Mouse (Mus musculus): ENCODE measurements around the gene Txnrd1.

Gene Txnrd1

GRCm38 (mm10) chr10:82833926-82834325 is at the start of gene Txnrd1:
Gene Txnrd1, plus strand, starts transcription at chr10:82833951.
- DNase-seq (ENCODE audit: low read depth, low spot score), result no peak

- DNase-seq (ENCODE audit: low read depth, low spot score), result no peak
Measured at GRCm38 (mm10) chr10:82789181-82789580, 44.6 kb upstream of the Txnrd1 start.

DNA sequence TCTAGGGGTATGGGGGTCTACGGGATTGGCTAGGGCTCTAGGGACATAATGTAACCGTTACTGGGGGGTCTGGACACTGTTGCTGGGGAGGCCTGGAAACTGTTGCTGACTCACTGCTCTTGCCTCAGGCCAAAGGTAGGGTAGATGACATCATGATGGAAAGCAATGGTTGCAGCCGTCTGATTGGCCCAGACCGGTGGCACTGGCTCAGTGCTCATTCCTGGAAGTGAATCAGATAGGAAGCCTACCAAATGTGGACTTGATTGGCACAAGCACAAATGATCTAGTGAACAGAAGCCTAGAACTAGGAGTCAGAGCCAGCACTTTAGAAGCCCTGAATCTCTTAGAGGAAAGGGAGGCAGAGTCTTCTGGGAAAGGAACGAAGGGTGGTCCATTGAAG is 43.2 kb upstream of the Txnrd1 start:
- no peak for DNase-seq (ENCODE audit: low read depth, low spot score)

- no peak for DNase-seq (ENCODE audit: low read depth, low spot score)
Measured at GRCm38 (mm10) chr10:82791713-82792112, 42.0 kb upstream of the Txnrd1 start.

DNA sequence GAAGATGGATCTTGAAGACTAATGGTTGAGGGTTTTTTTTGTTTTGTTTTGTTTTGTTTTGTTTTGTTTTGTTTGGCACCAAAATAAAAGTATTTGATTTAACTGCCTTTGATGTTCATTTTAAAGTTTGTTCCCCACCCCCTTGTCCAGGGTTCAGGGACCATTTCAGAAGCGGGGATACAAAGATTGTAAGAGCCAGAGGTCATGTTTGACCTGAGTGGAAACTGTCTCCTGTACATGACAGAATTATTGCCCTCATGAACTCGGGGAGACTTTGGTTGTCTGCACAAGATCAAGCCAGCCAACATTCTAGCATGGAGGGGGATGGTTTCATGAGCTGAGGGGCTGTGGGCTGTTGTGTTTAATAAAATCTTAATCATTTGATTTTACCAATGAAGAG is 41.4 kb upstream of the Txnrd1 start:
- no peak for DNase-seq (ENCODE audit: low read depth, low spot score)

DNA sequence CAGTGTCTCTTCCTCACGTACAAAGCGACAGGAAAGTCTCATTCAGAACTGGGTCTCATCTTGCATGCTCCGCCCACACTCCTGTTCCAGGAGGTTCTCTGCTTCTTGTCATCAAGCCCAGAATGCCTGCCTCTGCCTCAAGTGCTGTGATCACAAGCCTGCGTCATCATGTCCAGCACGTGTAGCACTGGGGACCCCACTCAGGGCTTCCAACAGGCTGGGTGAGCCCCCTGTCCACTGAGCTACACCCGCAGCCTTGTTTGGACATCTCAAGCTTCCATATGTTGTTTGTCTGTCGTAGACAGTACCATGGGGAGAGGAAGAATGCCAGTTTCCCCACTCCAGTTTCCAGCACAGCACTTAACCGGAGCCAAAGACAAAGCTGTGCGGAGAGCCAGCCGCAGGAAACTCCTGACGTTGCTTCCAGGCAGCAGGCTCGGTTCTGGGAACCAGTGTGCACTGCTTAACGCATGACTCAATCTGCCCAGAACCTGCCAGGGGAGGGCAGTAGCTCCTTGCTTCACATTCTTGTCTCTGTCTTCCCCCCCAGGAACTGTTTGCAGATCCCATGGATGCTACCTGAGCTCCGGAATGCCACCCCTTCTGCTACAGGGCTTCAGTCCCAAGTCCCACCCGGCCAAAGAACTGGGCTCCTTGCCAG is 38.5 kb upstream of the Txnrd1 start:
- DNase-seq (ENCODE audit: low read depth, low spot score), result peak; percentile 64

DNA sequence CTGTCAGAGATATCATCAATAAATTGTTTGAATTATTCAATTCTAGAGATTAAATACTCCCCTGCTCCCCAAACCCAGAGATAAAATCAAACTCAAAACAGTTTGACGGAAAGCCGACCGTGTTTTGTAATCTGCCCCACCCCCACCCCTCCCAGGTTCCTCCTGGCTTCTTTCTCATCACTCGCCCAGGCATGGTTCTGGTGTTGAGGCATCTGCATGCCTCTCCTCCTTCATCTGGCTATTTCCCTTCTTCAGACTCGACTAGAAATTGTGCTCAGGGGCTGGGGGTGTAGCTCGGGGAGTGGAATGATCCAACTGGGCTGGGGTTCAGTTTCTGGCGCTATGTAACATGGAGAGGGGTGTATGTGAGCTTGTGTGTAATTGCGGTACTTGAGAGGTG is 38.0 kb upstream of the Txnrd1 start:
- DNase-seq (ENCODE audit: low read depth, low spot score), result peak; percentile 16

- DNase-seq (ENCODE audit: low read depth, low spot score), result peak; percentile 33
Measured at GRCm38 (mm10) chr10:82796471-82797118, 37.2 kb upstream of the Txnrd1 start.

- peak; percentile 41 for DNase-seq (ENCODE audit: low read depth, low spot score)
Measured at GRCm38 (mm10) chr10:82797119-82797491, 36.6 kb upstream of the Txnrd1 start.

DNA sequence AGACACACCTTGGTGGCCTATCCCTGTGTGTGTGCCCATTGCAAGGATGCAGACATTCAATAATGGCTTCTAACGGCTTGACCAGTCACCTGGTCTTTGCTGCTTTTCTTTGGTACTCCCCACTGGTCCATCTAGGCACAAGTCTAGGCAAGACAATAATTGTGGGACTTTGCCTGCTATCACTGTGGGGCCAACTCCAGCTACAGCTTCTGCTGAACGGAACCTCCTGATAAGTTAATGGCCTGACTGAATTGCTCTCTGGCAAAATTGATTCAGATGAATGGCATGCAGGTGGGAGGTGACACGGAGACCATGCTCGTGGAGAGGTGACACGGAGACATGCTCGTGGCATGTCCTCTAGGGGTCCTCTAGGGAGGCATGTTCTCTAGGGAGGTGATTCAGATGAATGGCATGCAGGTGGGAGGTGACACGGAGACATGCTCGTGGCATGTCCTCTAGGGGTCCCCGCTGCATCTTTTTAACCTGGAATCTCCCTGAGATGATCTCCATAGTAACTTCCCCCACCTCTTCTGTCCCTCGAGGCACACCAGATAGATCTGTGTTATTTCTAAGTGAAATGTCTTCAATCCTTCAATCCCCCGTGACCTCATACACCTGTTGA is 35.3 kb upstream of the Txnrd1 start:
- DNase-seq (ENCODE audit: low read depth, low spot score), result peak; percentile 20

GRCm38 (mm10) chr10:82800094-82800493 is 33.7 kb upstream of the Txnrd1 start:
- no peak for DNase-seq (ENCODE audit: low read depth, low spot score)

- no peak for DNase-seq (ENCODE audit: low read depth, low spot score)
Measured at GRCm38 (mm10) chr10:82804396-82804795, 29.4 kb upstream of the Txnrd1 start.

GRCm38 (mm10) chr10:82805111-82805510 is 28.6 kb upstream of the Txnrd1 start:
- no peak for DNase-seq (ENCODE audit: low read depth, low spot score)

DNA sequence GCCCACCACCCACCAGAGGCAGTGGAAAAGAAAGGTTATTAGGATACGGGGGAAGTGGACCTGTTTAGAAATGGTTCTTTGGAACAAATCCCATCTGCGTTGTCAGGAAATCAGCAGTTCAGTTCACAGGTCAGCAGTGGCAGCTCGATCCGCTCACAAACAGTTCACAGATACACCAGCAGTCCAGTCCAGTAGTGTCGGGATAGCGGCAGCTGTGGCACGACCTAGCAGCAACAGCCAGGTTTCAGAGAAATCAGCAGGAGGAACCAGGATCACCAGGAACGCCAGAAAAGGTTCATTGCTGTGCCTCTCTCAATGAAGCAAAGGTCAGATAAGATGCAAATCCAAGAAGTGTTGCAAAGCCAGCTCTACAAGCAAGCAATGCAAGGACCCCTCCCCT is 27.3 kb upstream of the Txnrd1 start:
- DNase-seq (ENCODE audit: low read depth, low spot score), result no peak

DNA sequence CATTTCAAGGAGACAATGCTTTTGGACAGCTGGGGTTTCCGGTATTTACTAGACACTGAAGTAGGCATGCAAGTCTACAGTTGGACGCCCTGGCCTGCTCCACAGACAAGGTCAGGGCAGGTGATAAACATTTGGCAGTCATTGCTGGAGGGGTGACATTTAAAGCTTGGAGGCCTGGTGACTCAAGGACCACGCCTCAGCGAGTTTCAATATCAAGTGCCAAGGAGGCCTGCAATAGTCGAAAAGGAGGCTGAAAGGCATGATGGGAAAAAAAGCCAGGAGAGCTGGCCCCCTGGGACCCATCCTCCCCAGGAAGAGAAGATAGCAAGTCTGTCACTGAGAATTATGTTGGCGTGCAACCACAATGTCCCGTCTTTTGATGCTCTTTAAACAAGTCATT is 26.5 kb upstream of the Txnrd1 start:
- no peak for DNase-seq (ENCODE audit: low read depth, low spot score)

- DNase-seq (ENCODE audit: low read depth, low spot score), result no peak
Measured at GRCm38 (mm10) chr10:82808155-82808554, 25.6 kb upstream of the Txnrd1 start.

GRCm38 (mm10) chr10:82808891-82809290 is 24.9 kb upstream of the Txnrd1 start:
- DNase-seq (ENCODE audit: low read depth, low spot score), result no peak

GRCm38 (mm10) chr10:82809352-82809751 is 24.4 kb upstream of the Txnrd1 start:
- DNase-seq (ENCODE audit: low read depth, low spot score), result no peak

DNA sequence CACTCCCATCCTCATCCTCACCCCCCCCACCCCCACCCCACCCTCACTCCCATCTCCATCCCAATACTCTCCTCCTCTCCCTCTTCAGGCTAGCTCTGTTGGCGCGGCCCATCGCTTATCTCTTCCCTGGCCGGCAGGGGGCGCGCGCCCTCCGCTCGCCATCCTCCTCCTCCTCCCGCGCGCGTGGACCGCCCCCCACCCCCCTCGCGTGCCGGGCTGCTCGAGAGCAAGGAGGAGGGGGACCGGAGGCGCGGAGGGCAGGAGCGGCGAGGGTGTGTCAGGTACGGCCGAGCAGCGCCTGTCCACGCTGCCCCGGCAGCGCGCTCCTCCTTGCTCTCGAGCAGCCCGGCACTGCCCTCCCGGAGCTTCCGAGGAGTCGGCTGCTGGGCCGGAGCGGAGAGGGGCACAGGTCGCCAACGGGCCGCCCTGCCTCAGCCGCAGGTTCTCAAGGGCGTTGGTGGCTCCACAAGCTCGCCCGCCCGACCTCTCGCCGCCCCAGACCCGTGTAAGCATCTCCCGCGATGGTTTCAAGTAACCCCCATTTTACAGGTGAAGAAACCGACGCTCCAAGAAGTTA is 21.8 kb upstream of the Txnrd1 start:
- peak; percentile 91 for DNase-seq (ENCODE audit: low read depth, low spot score)

DNA sequence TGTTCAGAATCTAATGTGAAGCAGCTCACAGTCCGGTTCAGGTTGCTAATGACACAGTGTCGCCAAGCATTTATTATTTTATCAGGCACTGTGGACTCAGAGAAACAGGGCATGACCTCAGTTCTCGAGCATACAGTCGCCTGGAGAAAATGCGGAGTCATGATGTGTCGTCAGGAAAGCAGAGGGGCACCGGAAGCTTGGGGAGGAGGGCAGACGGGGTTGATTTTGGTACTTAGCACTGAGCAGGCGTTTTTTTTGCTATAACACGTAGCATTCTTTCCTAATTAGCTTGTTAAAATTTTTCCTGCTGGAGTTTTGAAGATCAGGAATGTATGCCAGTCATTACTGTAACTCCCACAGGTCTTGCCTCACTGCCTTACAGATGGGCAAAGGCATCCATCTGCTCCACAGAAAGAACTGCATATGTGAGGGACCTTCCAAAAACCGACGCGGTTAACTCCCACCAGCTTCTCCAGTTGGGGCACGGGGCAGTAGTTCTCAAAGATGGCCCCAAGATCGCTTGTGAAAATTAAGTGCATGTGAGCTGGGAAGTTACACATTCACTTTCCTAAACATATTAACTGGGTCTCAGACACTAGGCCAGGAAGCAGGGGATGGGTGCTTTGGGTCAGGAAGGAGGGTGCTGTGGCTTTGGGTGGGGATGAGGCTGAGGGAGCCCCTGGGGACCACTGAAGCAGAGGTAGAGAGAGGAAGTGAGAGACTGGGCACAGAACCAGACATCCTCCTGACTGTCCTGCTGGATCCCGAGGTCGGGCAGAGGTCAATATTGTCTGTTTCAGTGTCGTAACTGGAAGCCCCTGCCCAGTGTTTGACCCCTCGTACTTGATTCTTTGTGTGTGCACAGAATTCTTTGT is 19.4 kb upstream of the Txnrd1 start:
- DNase-seq (ENCODE audit: low read depth, low spot score), result peak; percentile 35

DNA sequence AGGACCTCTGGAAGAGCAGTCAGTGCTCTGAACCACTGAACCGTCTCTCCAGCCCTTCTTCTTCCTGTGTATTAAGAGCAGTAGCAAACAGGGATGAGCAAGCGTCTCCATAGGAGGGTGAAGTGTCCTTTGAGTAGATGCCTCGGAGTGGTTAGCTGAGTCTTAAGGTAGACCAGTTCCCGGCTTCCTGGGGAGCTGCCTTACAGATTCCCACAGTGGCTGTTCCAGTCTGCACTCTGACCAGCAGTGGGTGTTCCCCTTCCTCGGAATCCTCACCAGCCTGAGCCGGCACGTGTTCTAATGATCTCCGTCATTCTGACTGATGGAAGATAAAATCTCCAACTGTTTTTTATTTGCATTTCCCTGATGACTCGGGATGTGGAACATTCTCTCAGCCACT is 17.3 kb upstream of the Txnrd1 start:
- no peak for DNase-seq (ENCODE audit: low read depth, low spot score)

DNA sequence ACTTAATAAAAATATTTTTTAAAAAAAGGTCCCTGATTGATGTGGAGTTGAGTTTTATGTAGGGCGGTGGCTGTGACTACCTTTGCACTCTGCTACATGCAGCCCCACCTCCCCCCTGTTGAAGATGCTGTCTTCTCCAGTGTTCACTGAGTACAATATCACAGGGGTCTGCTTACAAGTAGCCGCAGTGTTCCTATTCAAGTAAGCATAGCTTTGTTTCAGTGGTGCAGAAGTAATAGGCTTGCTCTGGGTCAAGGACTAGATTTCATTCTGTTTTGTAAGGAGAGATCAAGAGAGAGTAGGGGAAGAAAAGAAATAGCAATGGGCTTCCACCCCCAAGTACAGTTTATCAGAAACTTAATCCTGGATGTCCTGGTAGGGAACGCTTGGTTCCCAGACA is 16.2 kb upstream of the Txnrd1 start:
- DNase-seq (ENCODE audit: low read depth, low spot score), result no peak
